Mouse (Mus musculus): ENCODE results near the gene Fzd7. TPM values are rescaled to one million over a fixed set of nuclear protein-coding genes. Genes with fewer than 3 reads are reported as not detected.
"Not testable (repeated sequence)": the region's sequence is repeated elsewhere in the genome, so short reads cannot be mapped to it uniquely, and the experiment has no call there.

The Fzd7 gene
- polyA plus RNA-seq (2016; fragmentation: Nextera tagmentation; extraction: Ambion mirVana) = 5.5 and 6.2 TPM in 2 replicates

GRCm38 (mm10) chr1:59482331-59482695 lies at the start of gene Fzd7:
TSS of gene Fzd7 (plus strand) at chr1:59482424.
- Histone ChIP-seq H3K9ac (peak within 1 kb of the TSS; percentile 84), H3K36me3 (no peaks in the 10 kb centered on the region), H3K4me1 (replicated peaks) (peaks cover 27% of the 10 kb centered on the region), H3K9me3 (replicated peaks) (no peaks in the 10 kb centered on the region), H3K27ac (ENCODE audit: poor library complexity, severe bottlenecking) (peak within 1 kb of the TSS; percentile 88), H3K4me3 (peak within 1 kb of the TSS; percentile 61), H3K27me3 (replicated peaks) (peaks cover 32% of the 10 kb centered on the region), H3K4me2 (peak within 1 kb of the TSS; percentile 90)
- ATAC-seq (ENCODE audit: insufficient number of reproducible peaks, low FRiP score) = peak; percentile 54
- under 1% methylated on average over 35 of the region's 35 CpGs for WGBS

- 0 out of 2 replicates have a peak, but pooled peaks cover 2% of the 10 kb centered on the region for H3K4me1 ChIP-seq (replicated peaks)
- H3K4me3 ChIP-seq = no peak overlapping the region
- no peak overlapping the region for H3K9ac ChIP-seq
- no peaks in the 10 kb centered on the region for H3K9me3 ChIP-seq (replicated peaks)
- H3K4me2 ChIP-seq = no peak overlapping the region
- no peaks in the 10 kb centered on the region for H3K36me3 ChIP-seq
- ATAC-seq (ENCODE audit: insufficient number of reproducible peaks, low FRiP score) = no peak
- H3K27me3 ChIP-seq (replicated peaks) = no peaks in the 10 kb centered on the region
- 48% methylated on average over 6 of the region's 6 CpGs for WGBS
- no peak overlapping the region for H3K27ac ChIP-seq (ENCODE audit: poor library complexity, severe bottlenecking)
These were observed 48.9 kb upstream of the Fzd7 start for GRCm38 (mm10) chr1:59433296-59433695.

DNA sequence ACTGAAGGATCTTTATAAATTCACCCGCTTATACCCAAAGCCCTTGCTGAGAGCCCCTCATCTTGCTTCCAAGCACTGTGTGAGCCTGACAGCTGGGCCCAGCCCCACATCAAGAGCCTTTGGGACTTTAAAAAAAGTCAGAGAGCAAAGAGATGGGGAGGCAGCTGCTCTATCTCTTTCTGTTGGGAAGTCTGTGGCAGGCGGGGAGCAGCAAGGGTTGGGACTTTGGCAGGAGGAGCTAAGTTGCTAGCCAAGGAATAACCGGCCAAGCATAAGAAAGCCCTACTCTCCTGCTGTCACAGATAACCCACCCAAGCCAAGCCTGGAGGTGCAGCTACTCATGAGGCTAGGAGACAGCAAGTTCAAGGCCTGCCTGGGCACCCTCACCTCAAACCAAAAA lies 48.2 kb upstream of the Fzd7 start:
- Histone ChIP-seq H3K9me3 (replicated peaks) (no peaks in the 10 kb centered on the region), H3K27me3 (replicated peaks) (no peaks in the 10 kb centered on the region), H3K4me2 (no peak overlapping the region), H3K27ac (ENCODE audit: poor library complexity, severe bottlenecking) (no peak overlapping the region), H3K4me1 (replicated peaks) (0 out of 2 replicates have a peak, but pooled peaks cover 2% of the 10 kb centered on the region), H3K4me3 (no peak overlapping the region), H3K36me3 (no peaks in the 10 kb centered on the region), H3K9ac (no peak overlapping the region)
- ATAC-seq (ENCODE audit: insufficient number of reproducible peaks, low FRiP score) = no peak
- 55% methylated on average over 3 of the region's 3 CpGs for WGBS

DNA sequence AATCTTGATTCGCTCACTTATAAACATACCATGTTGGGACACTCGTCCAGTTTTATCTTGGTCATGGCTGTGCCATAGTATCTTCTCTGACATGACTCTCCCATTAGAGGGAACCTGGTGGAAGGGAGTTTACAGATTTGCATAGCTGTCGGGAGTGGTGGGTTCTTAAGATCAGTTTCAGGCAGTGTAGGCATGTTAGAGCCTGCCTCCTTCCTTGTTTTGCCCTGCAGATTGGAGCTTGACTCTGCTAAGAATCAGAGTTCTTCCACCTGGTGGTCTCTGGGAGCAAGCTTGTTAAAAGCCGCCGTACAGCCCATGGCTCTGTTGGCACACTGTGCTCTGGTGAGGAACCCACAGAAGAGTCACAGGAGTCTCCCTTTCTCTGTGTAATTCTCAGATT lies 47.0 kb upstream of the Fzd7 start:
- Histone ChIP-seq H3K27me3 (replicated peaks) (no peaks in the 10 kb centered on the region), H3K36me3 (no peaks in the 10 kb centered on the region), H3K27ac (ENCODE audit: poor library complexity, severe bottlenecking) (no peak overlapping the region), H3K4me3 (no peak overlapping the region), H3K9ac (no peak overlapping the region), H3K9me3 (replicated peaks) (no peaks in the 10 kb centered on the region), H3K4me2 (no peak overlapping the region), H3K4me1 (replicated peaks) (0 out of 2 replicates have a peak, but pooled peaks cover 2% of the 10 kb centered on the region)
- 78% methylated on average over 5 of the region's 5 CpGs for WGBS
- ATAC-seq (ENCODE audit: insufficient number of reproducible peaks, low FRiP score) = no peak

DNA sequence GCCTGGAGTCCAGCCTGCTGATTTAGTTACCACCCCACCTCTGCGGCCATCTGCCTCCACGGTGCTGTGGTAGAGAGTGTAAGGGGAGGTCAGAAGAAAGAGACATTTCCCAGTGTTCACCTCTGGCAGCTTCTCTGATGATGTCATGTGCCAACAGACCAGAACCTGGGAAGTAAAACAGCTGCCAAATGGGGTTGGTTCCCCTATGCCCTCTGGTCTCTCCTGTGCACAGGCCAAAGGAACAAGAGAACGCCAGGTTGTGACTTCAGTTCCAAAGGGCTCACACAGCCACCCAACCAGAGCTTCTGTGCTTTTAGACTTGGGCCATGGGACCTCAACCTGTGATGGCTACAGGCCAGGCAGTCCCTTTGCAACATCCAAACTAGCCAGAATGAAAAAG lies 45.9 kb upstream of the Fzd7 start:
- Histone ChIP-seq H3K9ac (no peak overlapping the region), H3K4me3 (no peak overlapping the region), H3K27ac (ENCODE audit: poor library complexity, severe bottlenecking) (no peak overlapping the region), H3K36me3 (no peaks in the 10 kb centered on the region), H3K4me2 (no peak overlapping the region), H3K9me3 (replicated peaks) (no peaks in the 10 kb centered on the region), H3K4me1 (replicated peaks) (0 out of 2 replicates have a peak, but pooled peaks cover 2% of the 10 kb centered on the region), H3K27me3 (replicated peaks) (no peaks in the 10 kb centered on the region)
- 66% methylated on average over 3 of the region's 3 CpGs for WGBS
- ATAC-seq (ENCODE audit: insufficient number of reproducible peaks, low FRiP score) = no peak

GRCm38 (mm10) chr1:59437927-59438326 lies 44.3 kb upstream of the Fzd7 start:
- Histone ChIP-seq H3K4me1 (replicated peaks) (0 out of 2 replicates have a peak, but pooled peaks cover 2% of the 10 kb centered on the region), H3K9me3 (replicated peaks) (0 out of 2 replicates have a peak, but pooled peaks cover 3% of the 10 kb centered on the region), H3K4me2 (no peak overlapping the region), H3K36me3 (no peaks in the 10 kb centered on the region), H3K4me3 (no peak overlapping the region), H3K27me3 (replicated peaks) (no peaks in the 10 kb centered on the region), H3K27ac (ENCODE audit: poor library complexity, severe bottlenecking) (no peak overlapping the region), H3K9ac (no peak overlapping the region)
- no peak for ATAC-seq (ENCODE audit: insufficient number of reproducible peaks, low FRiP score)
- WGBS = 60% methylated on average over 3 of the region's 3 CpGs

- 0 out of 2 replicates have a peak, but pooled peaks cover 3% of the 10 kb centered on the region for H3K9me3 ChIP-seq (replicated peaks)
- ATAC-seq (ENCODE audit: insufficient number of reproducible peaks, low FRiP score) = no peak
These were observed 43.9 kb upstream of the Fzd7 start for GRCm38 (mm10) chr1:59438330-59438729.

DNA sequence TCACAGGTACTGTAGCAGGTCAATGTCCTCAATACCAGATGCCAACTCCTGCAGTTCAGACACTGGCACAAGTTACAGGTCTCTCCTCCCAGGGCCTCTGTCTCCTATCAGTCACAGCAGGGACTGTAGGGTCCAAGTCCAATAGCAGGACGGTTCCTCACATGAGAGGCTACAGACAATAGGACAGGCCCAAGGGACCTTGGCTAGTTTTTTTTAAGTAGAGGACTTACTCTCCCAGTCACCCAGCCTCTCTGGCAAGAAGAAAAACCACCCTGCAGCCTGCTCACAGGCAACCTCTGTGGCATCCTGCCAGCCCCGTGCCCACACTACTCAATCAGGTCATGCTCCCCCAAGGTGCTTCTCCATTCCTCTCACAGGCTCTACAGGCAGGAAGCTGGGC lies 43.0 kb upstream of the Fzd7 start:
- WGBS = 79% methylated on average over 2 of the region's 2 CpGs
- Histone ChIP-seq H3K27ac (ENCODE audit: poor library complexity, severe bottlenecking) (no peak overlapping the region), H3K4me1 (replicated peaks) (no peaks in the 10 kb centered on the region), H3K27me3 (replicated peaks) (no peaks in the 10 kb centered on the region), H3K36me3 (no peaks in the 10 kb centered on the region), H3K9me3 (replicated peaks) (0 out of 2 replicates have a peak, but pooled peaks cover 3% of the 10 kb centered on the region), H3K4me3 (no peak overlapping the region), H3K9ac (no peak overlapping the region), H3K4me2 (no peak overlapping the region)
- no peak for ATAC-seq (ENCODE audit: insufficient number of reproducible peaks, low FRiP score)

More at GRCm38 (mm10) chr1:59438330-59438729, 43.9 kb upstream of the Fzd7 start:
- Histone ChIP-seq H3K9ac (no peak overlapping the region), H3K4me2 (no peak overlapping the region), H3K27me3 (replicated peaks) (no peaks in the 10 kb centered on the region), H3K27ac (ENCODE audit: poor library complexity, severe bottlenecking) (no peak overlapping the region), H3K36me3 (no peaks in the 10 kb centered on the region), H3K4me1 (replicated peaks) (0 out of 2 replicates have a peak, but pooled peaks cover under 1% of the 10 kb centered on the region), H3K4me3 (no peak overlapping the region)
- WGBS = 77% methylated on average over 4 of the region's 4 CpGs

GRCm38 (mm10) chr1:59439941-59440340 lies 42.3 kb upstream of the Fzd7 start:
- Histone ChIP-seq H3K4me2 (no peak overlapping the region), H3K4me3 (no peak overlapping the region), H3K9me3 (replicated peaks) (0 out of 2 replicates have a peak, but pooled peaks cover 3% of the 10 kb centered on the region), H3K27ac (ENCODE audit: poor library complexity, severe bottlenecking) (no peak overlapping the region), H3K4me1 (replicated peaks) (no peaks in the 10 kb centered on the region), H3K27me3 (replicated peaks) (no peaks in the 10 kb centered on the region), H3K9ac (no peak overlapping the region), H3K36me3 (no peaks in the 10 kb centered on the region)
- ATAC-seq (ENCODE audit: insufficient number of reproducible peaks, low FRiP score) = no peak
- WGBS = 86% methylated on average over 1 of the region's 1 CpGs

DNA sequence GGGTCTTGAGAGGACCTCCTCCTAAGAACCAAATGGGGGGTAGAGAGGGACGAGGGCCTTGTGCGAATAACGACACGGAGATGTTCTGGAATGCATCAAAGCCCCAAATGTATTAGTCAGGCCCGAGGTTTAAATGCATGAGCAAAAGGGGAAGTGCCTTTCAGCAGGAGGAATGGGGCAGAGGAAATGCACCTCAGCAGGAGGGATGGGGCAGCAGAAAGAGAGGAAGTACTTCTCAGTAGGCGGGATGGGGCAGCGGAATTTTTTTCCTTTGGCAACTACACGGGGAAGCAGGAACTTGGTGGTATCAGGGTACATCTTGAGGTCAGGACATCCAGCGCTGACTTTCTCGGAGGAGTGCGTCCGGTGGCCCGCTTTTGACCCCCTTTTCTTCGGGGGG lies 39.5 kb upstream of the Fzd7 start:
- H3K9ac ChIP-seq; H3K4me3 ChIP-seq; H3K4me2 ChIP-seq; H3K27ac ChIP-seq (ENCODE audit: poor library complexity, severe bottlenecking); H3K9me3 ChIP-seq (replicated peaks); H3K36me3 ChIP-seq; H3K4me1 ChIP-seq (replicated peaks); H3K27me3 ChIP-seq (replicated peaks); ATAC-seq (ENCODE audit: insufficient number of reproducible peaks, low FRiP score): not testable (repeated sequence)
- 86% methylated on average over 14 of the region's 14 CpGs for WGBS

DNA sequence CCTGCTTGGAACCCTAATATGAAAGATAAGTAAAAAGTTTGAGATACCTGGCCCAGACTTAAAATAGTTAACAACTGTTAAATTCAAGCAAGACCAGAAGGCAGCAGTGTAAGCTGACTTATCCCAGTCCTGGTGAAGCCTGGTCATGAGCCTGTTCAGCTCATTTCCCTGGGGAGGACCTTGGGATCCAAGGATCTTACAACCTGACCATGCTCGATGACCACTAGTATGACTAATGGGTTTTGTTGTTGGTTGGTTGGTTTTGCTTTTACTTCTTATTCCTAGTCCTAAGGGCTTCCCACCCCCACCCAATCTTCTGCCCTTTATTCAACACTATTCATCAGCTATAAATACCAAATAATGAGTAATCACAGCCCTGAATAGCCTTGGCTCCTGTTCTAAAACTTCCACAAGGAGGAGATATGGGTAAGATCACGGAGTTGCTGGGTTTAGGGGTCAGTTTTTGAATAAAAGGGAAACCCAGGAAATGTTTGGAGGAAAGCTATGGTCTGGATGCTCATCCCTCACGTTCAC lies 38.0 kb upstream of the Fzd7 start:
- no peak for ATAC-seq (ENCODE audit: insufficient number of reproducible peaks, low FRiP score)
- 0 out of 2 replicates have a peak, but pooled peaks cover 3% of the 10 kb centered on the region for H3K9me3 ChIP-seq (replicated peaks)
- WGBS = 68% methylated on average over 3 of the region's 3 CpGs
- H3K9ac ChIP-seq = no peak overlapping the region
- no peak overlapping the region for H3K4me3 ChIP-seq
- no peak overlapping the region for H3K4me2 ChIP-seq
- H3K4me1 ChIP-seq (replicated peaks) = peaks cover 4% of the 10 kb centered on the region; the same call in 1 of the 2 replicates
- no peaks in the 10 kb centered on the region for H3K36me3 ChIP-seq
- H3K27ac ChIP-seq (ENCODE audit: poor library complexity, severe bottlenecking) = no peak overlapping the region
- H3K27me3 ChIP-seq (replicated peaks) = peaks cover 20% of the 10 kb centered on the region

GRCm38 (mm10) chr1:59445242-59445641 lies 37.0 kb upstream of the Fzd7 start:
- H3K27ac ChIP-seq (ENCODE audit: poor library complexity, severe bottlenecking) = no peak overlapping the region
- H3K9me3 ChIP-seq (replicated peaks) = 0 out of 2 replicates have a peak, but pooled peaks cover 3% of the 10 kb centered on the region
- H3K4me2 ChIP-seq = no peak overlapping the region
- H3K36me3 ChIP-seq = no peaks in the 10 kb centered on the region
- H3K27me3 ChIP-seq (replicated peaks) = peaks cover 21% of the 10 kb centered on the region
- peaks cover 4% of the 10 kb centered on the region; the same call in 1 of the 2 replicates for H3K4me1 ChIP-seq (replicated peaks)
- no peak overlapping the region for H3K4me3 ChIP-seq
- no peak for ATAC-seq (ENCODE audit: insufficient number of reproducible peaks, low FRiP score)
- WGBS = 74% methylated on average over 5 of the region's 5 CpGs
- H3K9ac ChIP-seq = no peak overlapping the region
